Mouse (Mus musculus) hindbrain, embryonic 16.5 days (tissue): ENCODE measurements around the gene Susd1. TPM values are rescaled to one million over a fixed set of nuclear protein-coding genes. Genes with fewer than 3 reads are reported as not detected.

Source experiments
- ATAC-seq: fragments of 200-750 bp; cut with Nextera tagmentation; 2 replicates; pipeline ENCODE4 v1.8.0; 2017; ENCODE audit warnings: moderate TSS enrichment, moderate library complexity
- H3K27ac ChIP-seq: fragments of 300-500 bp; sonication (generic); 2 replicates; pipeline ENCODE4 v1.5.1; 2014; ENCODE audit warnings: low read depth, mild to moderate bottlenecking, control low read depth, low read length, moderate library complexity
- H3K27me3 ChIP-seq: fragments of 300-500 bp; sonication (generic); replicated peaks from 2 replicates; pipeline ENCODE4 v1.6.1; 2014; ENCODE audit warnings: low read length; ENCODE audit not compliant: control insufficient read depth, insufficient read depth
- H3K36me3 ChIP-seq: fragments of 300-500 bp; sonication (generic); 2 replicates; pipeline ENCODE4 v1.6.1; 2014; ENCODE audit warnings: mild to moderate bottlenecking, low read length, moderate library complexity, mixed read lengths; ENCODE audit not compliant: control insufficient read depth, insufficient read depth
- H3K4me1 ChIP-seq: fragments of 300-500 bp; sonication (generic); 2 replicates; pipeline ENCODE4 v1.6.1; 2014; ENCODE audit warnings: low read depth, low read length; ENCODE audit not compliant: control insufficient read depth, insufficient read depth
- H3K4me2 ChIP-seq: fragments of 300-500 bp; sonication (generic); 2 replicates; pipeline ENCODE4 v1.6.1; 2014; ENCODE audit warnings: mild to moderate bottlenecking, low read length, control low read depth, moderate library complexity
- H3K4me3 ChIP-seq: fragments of 300-500 bp; sonication (generic); 2 replicates; pipeline ENCODE4 v1.5.1; 2014; ENCODE audit warnings: mild to moderate bottlenecking, low read length, control low read depth, moderate library complexity
- H3K9ac ChIP-seq: fragments of 300-500 bp; sonication (generic); 2 replicates; pipeline ENCODE4 v1.6.1; 2014; ENCODE audit warnings: low read depth, mild to moderate bottlenecking, control low read depth, low read length, moderate library complexity
- H3K9me3 ChIP-seq: fragments of 300-500 bp; sonication (generic); 2 replicates; pipeline ENCODE4 v1.6.1; 2014; ENCODE audit warnings: mild to moderate bottlenecking, low read length, moderate library complexity; ENCODE audit not compliant: control insufficient read depth
- WGBS: fragments of 180-500 bp; shearing (Covaris S2); extraction: QIAGEN DNeasy Blood & Tissue Kit; methylation state at CpG from one replicate; pipeline ENCODE4 v1.1.7; 2014; 5-methylcytosine and 5-hydroxymethylcytosine counted together
- polyA plus RNA-seq: library from polyadenylated mRNA; unstranded; fragments of >200 nt; fragmentation: Nextera tagmentation; extraction: Ambion mirVana; gene quantifications from 2 replicates; pipeline ENCODE4 v1.2.1, GENCODE M21; 2015

Susd1 gene
- polyA plus RNA-seq, 1 experiment from 2014 or later = 2.1 TPM

- no peak overlapping the region for H3K4me3 ChIP-seq
- H3K9me3 ChIP-seq = no peaks in the 10 kb centered on the region
- no peaks in the 10 kb centered on the region for H3K27me3 ChIP-seq
- ATAC-seq = no peak
- no peak overlapping the region for H3K9ac ChIP-seq
- H3K36me3 ChIP-seq = no peaks in the 10 kb centered on the region
- H3K27ac ChIP-seq = no peak overlapping the region
- peaks cover 3% of the 10 kb centered on the region; the same call in 1 of the 2 replicates for H3K4me1 ChIP-seq
- H3K4me2 ChIP-seq = no peak overlapping the region
- 53% methylated on average over 10 of the region's 10 CpGs for WGBS
Observed at GRCm38 (mm10) chr4:59364229-59365173, 73.9 kb downstream of the Susd1 start.

- no peaks in the 10 kb centered on the region for H3K27me3 ChIP-seq
- ATAC-seq = no peak
Observed at GRCm38 (mm10) chr4:59363041-59363440, 75.4 kb downstream of the Susd1 start.

GRCm38 (mm10) chr4:59360704-59361103, 77.7 kb downstream of the Susd1 start:
- ATAC-seq = 0 out of 2 replicates have a peak, but pooled peaks have one; percentile 56
- Histone ChIP-seq H3K27me3 (no peaks in the 10 kb centered on the region), H3K4me2 (peak overlapping the region; percentile 34), H3K27ac (no peak overlapping the region), H3K9ac (no peak overlapping the region), H3K36me3 (no peaks in the 10 kb centered on the region), H3K4me1 (peaks cover 3% of the 10 kb centered on the region; the same call in 1 of the 2 replicates), H3K9me3 (no peaks in the 10 kb centered on the region), H3K4me3 (no peak overlapping the region)
- 2% methylated on average over 15 of the region's 15 CpGs for WGBS

More at GRCm38 (mm10) chr4:59363041-59363440, 75.4 kb downstream of the Susd1 start:
- 87% methylated on average over 9 of the region's 9 CpGs for WGBS
- no peak overlapping the region for H3K9ac ChIP-seq
- H3K9me3 ChIP-seq = no peaks in the 10 kb centered on the region
- H3K27ac ChIP-seq = no peak overlapping the region
- peaks cover 3% of the 10 kb centered on the region; the same call in 1 of the 2 replicates for H3K4me1 ChIP-seq
- no peaks in the 10 kb centered on the region for H3K36me3 ChIP-seq
- no peak overlapping the region for H3K4me3 ChIP-seq
- H3K4me2 ChIP-seq = no peak overlapping the region

GRCm38 (mm10) chr4:59359921-59360320, 78.5 kb downstream of the Susd1 start:
- Histone ChIP-seq H3K27ac (no peak overlapping the region), H3K27me3 (no peaks in the 10 kb centered on the region), H3K4me1 (peaks cover 3% of the 10 kb centered on the region; the same call in 1 of the 2 replicates), H3K9ac (no peak overlapping the region), H3K4me2 (no peak overlapping the region), H3K36me3 (no peaks in the 10 kb centered on the region), H3K9me3 (no peaks in the 10 kb centered on the region), H3K4me3 (no peak overlapping the region)
- WGBS = 88% methylated on average over 8 of the region's 8 CpGs
- ATAC-seq = no peak

- no peak overlapping the region for H3K27ac ChIP-seq
- H3K27me3 ChIP-seq = no peaks in the 10 kb centered on the region
- H3K4me2 ChIP-seq = no peak overlapping the region
- no peaks in the 10 kb centered on the region for H3K36me3 ChIP-seq
- H3K4me3 ChIP-seq = no peak overlapping the region
- no peaks in the 10 kb centered on the region for H3K9me3 ChIP-seq
- WGBS = 85% methylated on average over 10 of the region's 10 CpGs
- H3K9ac ChIP-seq = no peak overlapping the region
- no peaks in the 10 kb centered on the region for H3K4me1 ChIP-seq
- no peak for ATAC-seq
Observed at GRCm38 (mm10) chr4:59358960-59359359, 79.5 kb downstream of the Susd1 start.

- Histone ChIP-seq H3K9ac (no peak overlapping the region), H3K4me2 (no peak overlapping the region), H3K27ac (no peak overlapping the region), H3K4me1 (no peaks in the 10 kb centered on the region), H3K36me3 (no peaks in the 10 kb centered on the region), H3K9me3 (no peaks in the 10 kb centered on the region), H3K4me3 (no peak overlapping the region), H3K27me3 (no peaks in the 10 kb centered on the region)
- 57% methylated on average over 1 of the region's 1 CpGs for WGBS
- no peak for ATAC-seq
Observed at GRCm38 (mm10) chr4:59355421-59355820, 83.0 kb downstream of the Susd1 start.

- no peak for ATAC-seq
- no peaks in the 10 kb centered on the region for H3K4me1 ChIP-seq
- no peaks in the 10 kb centered on the region for H3K9me3 ChIP-seq
- no peak overlapping the region for H3K27ac ChIP-seq
- H3K36me3 ChIP-seq = no peaks in the 10 kb centered on the region
- WGBS = 90% methylated on average over 3 of the region's 3 CpGs
- no peak overlapping the region for H3K4me2 ChIP-seq
- H3K27me3 ChIP-seq = no peaks in the 10 kb centered on the region
- no peak overlapping the region for H3K4me3 ChIP-seq
- no peak overlapping the region for H3K9ac ChIP-seq
Observed at GRCm38 (mm10) chr4:59354666-59355065, 83.8 kb downstream of the Susd1 start.

GRCm38 (mm10) chr4:59351938-59352337, 86.5 kb downstream of the Susd1 start:
- no peak overlapping the region for H3K27ac ChIP-seq
- ATAC-seq = no peak
- H3K4me3 ChIP-seq = no peak overlapping the region
- no peaks in the 10 kb centered on the region for H3K9me3 ChIP-seq
- H3K27me3 ChIP-seq = no peaks in the 10 kb centered on the region
- no peaks in the 10 kb centered on the region for H3K4me1 ChIP-seq
- WGBS = 85% methylated on average over 7 of the region's 7 CpGs
- no peak overlapping the region for H3K4me2 ChIP-seq
- H3K9ac ChIP-seq = no peak overlapping the region
- H3K36me3 ChIP-seq = no peaks in the 10 kb centered on the region

- no peak overlapping the region for H3K4me3 ChIP-seq
- H3K9ac ChIP-seq = no peak overlapping the region
- no peak for ATAC-seq
- H3K27me3 ChIP-seq = no peaks in the 10 kb centered on the region
- H3K9me3 ChIP-seq = no peaks in the 10 kb centered on the region
- H3K4me2 ChIP-seq = no peak overlapping the region
- H3K27ac ChIP-seq = no peak overlapping the region
- 92% methylated on average over 2 of the region's 2 CpGs for WGBS
- no peaks in the 10 kb centered on the region for H3K4me1 ChIP-seq
- no peaks in the 10 kb centered on the region for H3K36me3 ChIP-seq
Observed at GRCm38 (mm10) chr4:59350354-59350753, 88.1 kb downstream of the Susd1 start.
